Mouse (Mus musculus) MEL (cell line): Measurements from ENCODE around the gene Leng8.

ENCODE experiments used
- BHLHE40 ChIP-seq: IDR thresholded peaks from 2 replicates; pipeline ENCODE4 v1.6.1; 2012; ENCODE audit warnings: low read depth, mild to moderate bottlenecking, inconsistent platforms, low read length, improper control_type of control experiment, borderline replicate concordance
- CTCF ChIP-seq, 3 experiments: IDR thresholded peaks in 2 of 3; conservative IDR thresholded peaks in 1 of 3; 2 replicates each; pipeline ENCODE4 v1.5.1; 2011 to 2012; ENCODE audit warnings: low read length in 3 of 3, low read depth in 2 of 3, mild to moderate bottlenecking in 2 of 3, improper control_type of control experiment in 1 of 3, inconsistent platforms in 1 of 3, mixed read lengths in 1 of 3, moderate library complexity in 1 of 3; ENCODE audit not compliant: control insufficient read depth in 1 of 3, insufficient read depth in 1 of 3, poor library complexity in 1 of 3, severe bottlenecking in 1 of 3
- EP300 ChIP-seq, 2 experiments: IDR thresholded peaks; 2 replicates each; pipeline ENCODE4 v1.6.1; 2011; ENCODE audit warnings: improper control_type of control experiment in 2 of 2, low read length in 2 of 2, low read depth in 1 of 2, mild to moderate bottlenecking in 1 of 2
- HCFC1 ChIP-seq: IDR thresholded peaks from 2 replicates; pipeline ENCODE4 v1.6.1; 2012; ENCODE audit warnings: low read depth, mild to moderate bottlenecking, inconsistent platforms, low read length, improper control_type of control experiment, moderate library complexity
- KAT2A ChIP-seq: conservative IDR thresholded peaks from 2 replicates; pipeline ENCODE4 v1.6.1; 2012; ENCODE audit warnings: low read depth, low read length, improper control_type of control experiment, inconsistent platforms
- POLR2A ChIP-seq, 2 experiments: IDR thresholded peaks; 2 replicates each; pipeline ENCODE4 v1.6.1; 2011 to 2012; ENCODE audit warnings: low read length in 2 of 2, mild to moderate bottlenecking in 2 of 2, control low read depth in 1 of 2, improper control_type of control experiment in 1 of 2, low read depth in 1 of 2, moderate library complexity in 1 of 2; ENCODE audit not compliant: control insufficient read depth in 1 of 2, insufficient read depth in 1 of 2, poor library complexity in 1 of 2
- ZC3H11A ChIP-seq: IDR thresholded peaks from 2 replicates; pipeline ENCODE4 v1.6.1; 2012; ENCODE audit warnings: low read depth, mild to moderate bottlenecking, inconsistent platforms, low read length, improper control_type of control experiment

DNA sequence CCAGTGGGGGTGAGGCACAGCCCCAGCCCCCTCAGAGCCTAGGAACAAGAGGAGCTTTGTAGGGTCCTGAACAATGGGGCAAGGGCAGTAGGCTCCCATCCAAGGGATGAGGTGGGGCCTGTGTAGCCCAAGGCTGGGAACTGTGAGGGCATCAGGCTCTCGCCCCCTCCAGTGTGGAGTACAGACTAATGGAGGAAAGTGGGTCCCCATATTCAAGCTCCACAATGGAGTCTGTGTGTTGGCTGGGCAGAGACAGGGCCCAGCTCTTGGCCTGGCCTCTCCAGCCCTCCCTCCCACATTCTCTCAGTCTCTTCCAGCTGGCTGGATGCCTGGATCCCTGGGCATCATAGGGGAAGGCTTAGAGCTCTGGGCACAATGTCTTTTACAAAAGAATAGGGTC is 13.1 kb upstream of the Leng8 start:
- TF ChIP-seq EP300 (IDR thresholded peaks at IDR 0.05; ENCODE audit: low read depth in 1 of 2, low read length in 2 of 2) (no peak), CTCF (IDR thresholded peaks at IDR 0.05 in 2 of 3, conservative IDR thresholded peaks at IDR 0.05 in 1 of 3; ENCODE audit: control insufficient read depth in 1 of 3, insufficient read depth in 1 of 3, low read depth in 2 of 3, low read length in 3 of 3, poor library complexity in 1 of 3, severe bottlenecking in 1 of 3) (no peak), HCFC1 (no peak), BHLHE40 (no peak), ZC3H11A (no peak), POLR2A (IDR thresholded peaks at IDR 0.05; ENCODE audit: control insufficient read depth in 1 of 2, insufficient read depth in 1 of 2, low read depth in 1 of 2, low read length in 2 of 2, poor library complexity in 1 of 2) (no peak), KAT2A (no peak)
